Mouse (Mus musculus): ENCODE results near the gene Odf3l1.
"Not testable (repeated sequence)": the region's sequence is repeated elsewhere in the genome, so short reads cannot be mapped to it uniquely, and the experiment has no call there.

Gene Odf3l1

GRCm38 (mm10) chr9:56864216-56864729, at the start of gene Odf3l1:
TSS of gene Odf3l1 (minus strand) at chr9:56864679.
- DNase-seq (ENCODE audit: low spot score in 2 of 2), result no peak

- DNase-seq (ENCODE audit: low spot score in 2 of 2), result no peak
These were observed 49.5 kb upstream of the Odf3l1 start for GRCm38 (mm10) chr9:56913991-56914390.

DNA sequence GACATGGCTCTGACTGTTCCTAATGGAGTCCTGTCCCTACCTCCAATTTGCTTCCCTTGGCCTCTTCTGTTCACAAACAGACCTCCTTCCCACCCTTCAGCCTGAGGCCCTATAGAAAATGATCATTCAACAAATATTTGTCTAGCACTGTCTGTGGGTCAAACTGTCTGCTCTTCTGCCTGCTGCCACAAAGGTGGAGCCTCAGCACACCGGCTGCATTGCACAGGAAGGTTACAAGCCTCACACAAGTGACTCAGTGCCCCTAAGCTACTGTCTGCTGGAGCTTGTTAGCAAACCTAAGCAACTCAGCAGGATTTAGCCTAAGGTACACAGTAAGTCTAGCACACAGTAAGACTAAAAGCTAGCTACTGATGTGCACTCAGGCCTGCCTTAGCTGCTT, 46.5 kb upstream of the Odf3l1 start:
- no peak for DNase-seq (ENCODE audit: low spot score in 2 of 2)

- DNase-seq (ENCODE audit: low spot score in 2 of 2), result not testable (repeated sequence)
These were observed 45.5 kb upstream of the Odf3l1 start for GRCm38 (mm10) chr9:56909991-56910390.

DNA sequence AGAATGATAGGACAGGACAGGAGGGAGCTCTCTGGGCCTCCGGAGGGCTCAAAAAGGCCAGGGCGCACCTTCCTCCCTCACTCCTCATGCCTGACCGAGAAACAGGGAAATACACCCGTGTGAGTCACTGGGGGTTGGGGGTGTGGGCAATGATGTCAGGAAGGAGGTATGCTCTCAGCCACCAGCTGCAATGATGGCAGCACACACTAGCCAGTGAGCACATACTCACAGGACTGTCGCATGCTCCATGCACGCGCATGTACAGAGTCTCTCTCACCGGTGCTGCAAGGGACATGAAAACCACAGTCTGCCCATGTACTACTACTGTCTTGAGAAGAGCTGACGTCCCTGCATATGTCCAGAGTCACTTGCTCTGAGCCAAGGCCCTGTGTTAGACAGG, 43.1 kb upstream of the Odf3l1 start:
- no peak for DNase-seq (ENCODE audit: low spot score in 2 of 2)

GRCm38 (mm10) chr9:56903662-56904061, 39.2 kb upstream of the Odf3l1 start:
- no peak for DNase-seq (ENCODE audit: low spot score in 2 of 2)

DNA sequence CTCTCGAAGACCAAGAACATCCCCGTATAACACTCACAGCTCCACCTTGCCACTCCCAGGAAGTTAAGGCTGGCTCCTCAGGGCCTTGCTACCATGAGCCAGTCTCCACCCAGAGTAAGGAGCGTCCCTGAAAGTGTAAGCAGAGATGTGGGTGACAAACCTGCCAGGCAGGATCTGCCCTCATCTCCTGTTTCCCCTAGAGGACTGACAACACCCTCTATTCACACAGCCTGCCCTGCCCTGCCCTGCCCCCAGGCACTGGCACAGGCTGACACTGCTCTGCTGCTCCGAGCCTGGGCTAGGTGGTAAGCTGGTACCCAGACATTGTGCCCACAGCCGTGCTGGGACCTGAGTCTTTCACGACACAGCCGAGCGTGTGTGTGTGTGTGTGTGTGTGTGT, 36.7 kb upstream of the Odf3l1 start:
- no peak for DNase-seq (ENCODE audit: low spot score in 2 of 2)

GRCm38 (mm10) chr9:56900571-56900970, 36.1 kb upstream of the Odf3l1 start:
- DNase-seq (ENCODE audit: low spot score in 2 of 2), result peak in 1 of 2 experiments; percentile 18

DNA sequence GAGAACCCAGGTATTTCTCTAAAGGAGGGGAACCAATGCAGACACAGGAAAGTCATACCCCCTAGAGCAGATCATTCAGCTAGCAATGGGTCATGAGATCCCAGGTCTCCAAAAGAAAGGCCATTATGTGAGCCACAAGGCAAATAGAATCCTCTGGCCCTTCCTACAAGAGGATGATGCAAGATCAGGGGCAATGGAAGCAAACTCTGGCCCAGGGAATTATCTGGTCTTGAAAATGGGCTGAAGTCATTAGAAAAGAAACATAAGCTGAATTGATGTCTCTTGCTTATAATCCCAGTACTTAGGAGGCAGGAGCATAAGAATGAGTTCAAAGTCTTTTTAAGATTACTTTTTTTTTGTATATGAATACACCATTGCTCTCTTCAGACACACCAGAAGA, 35.6 kb upstream of the Odf3l1 start:
- no peak for DNase-seq (ENCODE audit: low spot score in 2 of 2)

GRCm38 (mm10) chr9:56899409-56899808, 34.9 kb upstream of the Odf3l1 start:
- DNase-seq (ENCODE audit: low spot score in 2 of 2), result no peak

- no peak for DNase-seq (ENCODE audit: low spot score in 2 of 2)
These were observed 32.3 kb upstream of the Odf3l1 start for GRCm38 (mm10) chr9:56896779-56897178.

GRCm38 (mm10) chr9:56894006-56894405, 29.5 kb upstream of the Odf3l1 start:
- DNase-seq (ENCODE audit: low spot score in 2 of 2), result peak in 1 of 2 experiments; percentile 17

- DNase-seq (ENCODE audit: low spot score in 2 of 2), result no peak
These were observed 28.8 kb upstream of the Odf3l1 start for GRCm38 (mm10) chr9:56893313-56893712.

DNA sequence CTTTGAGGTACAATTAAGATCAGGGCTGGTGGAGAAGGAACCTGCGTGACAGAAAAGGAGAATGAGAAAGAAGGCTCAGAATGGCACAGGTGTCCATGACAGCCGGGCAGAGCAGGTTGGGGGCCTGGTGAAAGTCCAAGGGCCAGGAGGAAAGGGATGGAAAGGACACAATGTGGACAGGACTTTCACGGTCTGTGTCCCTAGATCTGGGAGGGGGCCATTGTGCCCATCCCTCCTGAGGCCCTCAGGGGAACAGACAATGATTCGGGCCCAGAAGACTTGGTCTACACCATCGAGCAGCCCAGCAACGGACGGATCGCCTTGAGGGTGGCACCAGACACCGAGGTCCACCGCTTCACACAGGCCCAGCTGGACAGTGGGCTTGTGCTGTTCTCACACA, 27.6 kb upstream of the Odf3l1 start:
- DNase-seq (ENCODE audit: low spot score in 2 of 2), result no peak

DNA sequence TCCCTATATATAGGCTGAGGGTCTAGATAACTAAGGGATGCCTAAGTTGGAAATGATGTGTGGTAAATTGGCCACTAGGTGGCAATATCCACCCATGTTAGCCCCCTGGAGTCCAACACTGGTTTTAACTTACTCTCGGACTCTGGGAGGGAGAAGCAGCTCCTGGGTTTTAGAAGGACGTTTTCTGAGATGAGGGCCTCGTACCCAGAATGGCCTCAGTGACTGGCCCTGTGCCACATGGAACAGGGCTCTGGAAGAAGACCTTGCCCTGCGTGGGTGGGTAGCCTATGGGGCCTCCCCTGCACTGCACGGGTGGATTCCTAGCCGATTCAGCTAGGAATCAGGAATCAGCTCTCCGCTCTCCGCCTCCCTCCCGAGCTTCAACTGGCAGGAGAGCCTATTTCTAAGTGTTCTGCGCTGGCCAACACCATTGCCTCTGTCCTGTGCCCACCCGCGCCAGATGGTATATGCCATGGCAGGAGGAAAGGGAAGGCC, 27.1 kb upstream of the Odf3l1 start:
- DNase-seq (ENCODE audit: low spot score in 2 of 2), result peak; percentile 52 to 64

GRCm38 (mm10) chr9:56890522-56891250, 26.2 kb upstream of the Odf3l1 start:
- DNase-seq (ENCODE audit: low spot score in 2 of 2), result no peak

GRCm38 (mm10) chr9:56889817-56890216, 25.3 kb upstream of the Odf3l1 start:
- DNase-seq (ENCODE audit: low spot score in 2 of 2), result peak; percentile 52 to 63

DNA sequence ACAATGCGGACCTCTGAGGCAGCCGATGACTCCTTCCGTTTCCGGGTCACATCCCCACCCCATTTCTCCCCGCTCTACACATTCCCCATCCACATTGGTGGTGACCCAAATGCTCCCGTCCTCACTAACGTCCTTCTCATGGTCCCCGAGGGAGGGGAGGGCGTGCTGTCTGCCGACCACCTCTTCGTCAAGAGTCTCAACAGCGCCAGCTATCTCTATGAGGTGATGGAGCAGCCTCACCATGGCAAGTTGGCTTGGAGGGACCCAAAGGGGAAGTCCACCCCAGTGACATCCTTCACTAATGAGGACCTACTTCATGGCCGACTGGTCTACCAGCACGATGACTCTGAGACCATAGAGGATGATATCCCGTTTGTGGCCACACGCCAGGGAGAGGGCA, 23.1 kb upstream of the Odf3l1 start:
- no peak for DNase-seq (ENCODE audit: low spot score in 2 of 2)

- DNase-seq (ENCODE audit: low spot score in 2 of 2), result no peak
These were observed 22.1 kb upstream of the Odf3l1 start for GRCm38 (mm10) chr9:56886601-56887000.

DNA sequence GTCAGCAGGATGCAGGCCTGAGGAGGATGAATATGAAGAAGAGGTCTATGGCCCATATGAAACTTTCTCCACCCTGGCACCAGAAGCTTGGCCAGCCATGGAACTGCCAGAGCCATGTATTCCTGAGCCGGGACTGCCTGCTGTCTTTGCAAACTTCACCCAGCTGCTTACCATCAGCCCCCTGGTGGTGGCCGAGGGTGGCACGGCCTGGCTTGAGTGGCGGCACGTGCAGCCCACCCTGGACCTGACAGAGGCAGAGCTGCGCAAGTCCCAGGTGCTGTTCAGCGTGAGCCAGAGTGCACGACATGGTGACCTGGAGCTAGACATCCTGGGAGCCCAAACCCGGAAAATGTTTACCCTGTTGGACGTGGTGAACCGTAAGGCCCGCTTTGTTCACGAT, 21.6 kb upstream of the Odf3l1 start:
- no peak for DNase-seq (ENCODE audit: low spot score in 2 of 2)

DNA sequence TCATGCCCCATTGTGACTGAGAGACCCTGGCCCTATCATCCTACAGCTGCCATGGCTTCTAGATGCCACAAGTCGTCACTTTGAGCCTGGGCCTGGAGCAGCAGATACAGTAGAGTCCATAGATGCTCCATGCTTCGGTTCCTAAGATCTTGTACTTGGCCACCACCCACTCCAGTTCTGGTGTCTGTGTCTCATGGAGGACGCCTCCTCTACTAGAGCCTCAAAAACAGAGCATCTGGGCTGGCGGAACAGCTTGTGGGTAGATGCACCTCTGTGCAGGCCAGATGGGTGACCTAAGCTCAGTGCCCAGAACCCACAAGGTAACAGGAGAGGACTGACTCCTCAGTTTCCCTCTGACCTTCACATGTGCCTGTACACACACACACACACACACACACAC, 19.8 kb upstream of the Odf3l1 start:
- DNase-seq (ENCODE audit: low spot score in 2 of 2), result no peak

- no peak for DNase-seq (ENCODE audit: low spot score in 2 of 2)
These were observed 19.0 kb upstream of the Odf3l1 start for GRCm38 (mm10) chr9:56883470-56883869.

GRCm38 (mm10) chr9:56882818-56883217, 18.3 kb upstream of the Odf3l1 start:
- no peak for DNase-seq (ENCODE audit: low spot score in 2 of 2)

GRCm38 (mm10) chr9:56882283-56882682, 17.8 kb upstream of the Odf3l1 start:
- DNase-seq (ENCODE audit: low spot score in 2 of 2), result no peak

Data from natural killer cell, adult 2 months (primary cell).